8 mouse cellular contexts compared by ENCODE assay signal in the genomic region with DNA sequence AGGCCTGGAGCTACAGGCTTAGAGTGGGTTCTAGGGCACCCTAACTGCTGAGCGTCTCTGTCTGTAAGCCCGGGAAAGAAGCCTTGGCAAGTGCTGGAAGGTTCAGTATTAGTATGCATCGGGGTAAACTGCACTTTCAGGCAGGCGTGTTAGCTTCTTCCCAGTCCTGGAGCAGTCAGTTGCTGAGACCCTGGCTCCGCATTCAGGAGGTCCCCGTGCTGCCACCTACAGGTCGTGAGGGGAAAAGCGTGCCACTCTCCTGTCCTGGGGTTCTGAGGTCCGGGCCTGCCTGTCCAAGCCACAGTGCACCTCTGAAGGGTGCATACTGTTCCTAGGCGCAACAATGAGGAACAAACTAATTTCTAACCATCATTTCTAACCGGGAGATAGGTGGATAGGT. TPM values are rescaled to one million over a fixed set of nuclear protein-coding genes. Genes with fewer than 3 reads are reported as not detected.
DNase-seq lines count a peak whose midpoint lies in the region; ATAC-seq lines count a peak whose summit lies in the region.

No protein-coding gene starts in this region.

- H3K9ac ChIP-seq in hindbrain, embryonic 13.5 days = no peak overlapping the region

- H3K27ac ChIP-seq in hindbrain, embryonic 13.5 days = no peak overlapping the region

- H3K36me3 ChIP-seq in hindbrain, embryonic 13.5 days = no peaks in the 10 kb centered on the region

- no peaks in the 10 kb centered on the region for H3K9me3 ChIP-seq in hindbrain, embryonic 13.5 days

- no peaks in the 10 kb centered on the region; the same call in 1 of the 2 replicates for H3K4me1 ChIP-seq in hindbrain, embryonic 13.5 days (replicated peaks)

- WGBS in hindbrain, embryonic 13.5 days = 4% methylated on average over 11 of the region's 11 CpGs

- no peak overlapping the region for H3K4me3 ChIP-seq in hindbrain, embryonic 13.5 days

- peak; percentile 59 for DNase-seq in Muller cell, postnatal 12 days (ENCODE audit: inconsistent ontology term)
- DNase-seq in cerebellum, adult 18-20 months = peak; percentile 69 to 74
- peak; percentile 36 to 79 for DNase-seq in frontal cortex, postnatal 10 days (ENCODE audit: low spot score in 2 of 2)
- peak; percentile 61 to 79 for DNase-seq in layer of hippocampus, postnatal 25 days (ENCODE audit: extremely low spot score in 1 of 2, low spot score in 1 of 2)
- peak; percentile 73 for DNase-seq in right cerebral cortex, adult 18-20 months
- DNase-seq in urinary bladder, postnatal 14 days (ENCODE audit: low spot score) = peak; percentile 76

- H3K4me2 ChIP-seq in hindbrain, embryonic 13.5 days = no peak overlapping the region

- ATAC-seq in hindbrain, embryonic 13.5 days (ENCODE audit: low FRiP score) = peak; percentile 90
- peak; percentile 76 for ATAC-seq in megakaryocyte, adult 5-6 weeks (ENCODE audit: poor library complexity, severe bottlenecking)

- H3K27me3 ChIP-seq in hindbrain, embryonic 13.5 days = peaks cover 5% of the 10 kb centered on the region; the same call in 1 of the 2 replicates

RNA-seq across cellular contexts. Expression of a gene that starts 10.6 kb away (rescaled TPM):
- polyA plus RNA-seq in hindbrain, embryonic 13.5 days (2015; fragmentation: Nextera tagmentation; extraction: Ambion mirVana) = 5.8 and 6.0 TPM in 2 replicates
- total RNA-seq in layer of hippocampus, postnatal 25 days (2021) = 1 to 10 TPM; 3.9 to 5.3 TPM
- total RNA-seq in megakaryocyte, adult 5-6 weeks (2015) = not detected in 2 replicates
- not detected in 2 replicates for total RNA-seq in megakaryocyte, adult 5-6 weeks (2017)

Comparison
In these comparisons a context has a peak if more than half of its experiments do, and no peak if none do; other contexts are left out.
1. RNA of a gene that starts 10.6 kb away (total RNA-seq): 3.9 to 5.3 TPM in layer of hippocampus, postnatal 25 days; not detected in megakaryocyte, adult 5-6 weeks; every median in the first group is over 4 times any median in the second.
2. Peak in every context shown above with its lines, with median percentiles within 50 percentile points of each other: DNase-seq.